Mouse (Mus musculus) G1E-ER4 (cell line): Measurements from ENCODE around the gene Hemgn. TPM values are rescaled to one million over a fixed set of nuclear protein-coding genes. Genes with fewer than 3 reads are reported as not detected.

ENCODE experiments used
- GATA1 ChIP-seq: IDR thresholded peaks from one replicate; pipeline ENCODE4 v1.8.0; 2012; ENCODE audit warnings: low read length, inconsistent platforms
- polyA plus RNA-seq: library from polyadenylated mRNA; stranded (reverse); fragments of >175 nt; gene quantifications from 2 replicates; pipeline ENCODE4 v1.2.3, GENCODE M21; 2012

Hemgn gene
- polyA plus RNA-seq, 1 experiment: 6.7 TPM

- TF ChIP-seq GATA1: no peak
Observed at GRCm38 (mm10) chr4:46347141-46347540, 66.2 kb downstream of the Hemgn start.

- no peak for TF ChIP-seq GATA1
Observed at GRCm38 (mm10) chr4:46346221-46346620, 67.1 kb downstream of the Hemgn start.

- TF ChIP-seq GATA1: no peak
Observed at GRCm38 (mm10) chr4:46345773-46346100, 67.6 kb downstream of the Hemgn start.

GRCm38 (mm10) chr4:46345056-46345772 is 68.1 kb downstream of the Hemgn start:
- TF ChIP-seq GATA1: no peak

GRCm38 (mm10) chr4:46344288-46344687 is 69.0 kb downstream of the Hemgn start:
- no peak for TF ChIP-seq GATA1

Other genes with a start within 250 kb of the Hemgn start
- gene Xpa, start 217.2 kb downstream of the Hemgn start, polyA plus RNA-seq: 16.7 and 29.1 TPM in 2 replicates
- gene Foxe1, start 69.9 kb downstream of the Hemgn start, polyA plus RNA-seq: not detected in 2 replicates
- gene Trmo, start 24.1 kb downstream of the Hemgn start, polyA plus RNA-seq: 2.4 and 4.3 TPM in 2 replicates
- 1,030 and 1,299 TPM in 2 replicates for gene Anp32b, start 37.4 kb upstream of the Hemgn start, polyA plus RNA-seq
- gene Nans, start 75.7 kb upstream of the Hemgn start, polyA plus RNA-seq: 59.6 and 64.9 TPM in 2 replicates
- 14.9 and 17.9 TPM in 2 replicates for gene Trim14, start 122.6 kb upstream of the Hemgn start, polyA plus RNA-seq
- 245 and 299 TPM in 2 replicates for gene Coro2a, start 188.7 kb upstream of the Hemgn start, polyA plus RNA-seq
- not detected in 2 replicates for gene Tbc1d2, start 236.7 kb upstream of the Hemgn start, polyA plus RNA-seq